Mouse (Mus musculus): ENCODE results near the gene Erich6b. TPM values are rescaled to one million over a fixed set of nuclear protein-coding genes. Genes with fewer than 3 reads are reported as not detected.

Gene Erich6b
- not detected in 2 replicates for polyA plus RNA-seq (2015; fragmentation: Nextera tagmentation; extraction: Ambion mirVana)

GRCm38 (mm10) chr14:75642080-75642479 lies at the start of gene Erich6b:
TSS of gene Erich6b (plus strand) at chr14:75642259.

GRCm38 (mm10) chr14:75592978-75593377 lies 49.1 kb upstream of the Erich6b start, which contains the start of gene Spert:
TSS of gene Spert (minus strand) at chr14:75593116.

Other genes with a start within 250 kb of the Erich6b start
- gene Siah3, start 186.3 kb upstream of the Erich6b start, polyA plus RNA-seq (2015; fragmentation: Nextera tagmentation; extraction: Ambion mirVana): 0.13 and 0.15 TPM in 2 replicates
- gene Spert, start 49.1 kb upstream of the Erich6b start, polyA plus RNA-seq (2015; fragmentation: Nextera tagmentation; extraction: Ambion mirVana): not detected in 2 replicates
- gene Cog3, start 112.3 kb downstream of the Erich6b start, polyA plus RNA-seq (2015; fragmentation: Nextera tagmentation; extraction: Ambion mirVana): 10.8 and 14.7 TPM in 2 replicates
- gene Slc25a30, start 144.8 kb downstream of the Erich6b start, polyA plus RNA-seq (2015; fragmentation: Nextera tagmentation; extraction: Ambion mirVana): 4.3 and 9.5 TPM in 2 replicates
- 1,358 and 1,698 TPM in 2 replicates for gene Tpt1, start 202.8 kb downstream of the Erich6b start, polyA plus RNA-seq (2015; fragmentation: Nextera tagmentation; extraction: Ambion mirVana)